ENCODE assay signal across 9 mouse cellular contexts in genomic region chr5:150906053-150907040, GRCm38 (mm10). TPM values are rescaled to one million over a fixed set of nuclear protein-coding genes. Genes with fewer than 3 reads are reported as not detected.
DNase-seq lines count a peak whose midpoint lies in the region; ATAC-seq lines count a peak whose summit lies in the region.
"Had no signal": no experiment of that assay in that cellular context is flagged by ENCODE, and none has a peak within 500 bp of the region (broad histone marks: within the 10 kb centered on the region; RNA-seq: fewer than 3 reads in every experiment).

No protein-coding gene starts in this region.

- intact Hi-C loops in left cerebral cortex, postnatal 14 days (cut with DNase I): no loop called here

- DNase-seq in cerebellum, adult 18-20 months: no peak
- DNase-seq in frontal cortex, postnatal 36 days (ENCODE audit: low spot score in 2 of 2): peak; percentile 44 to 68
- DNase-seq in left cerebral cortex, postnatal 14 days (ENCODE audit: low spot score in 2 of 2): peak; percentile 71 to 90
- DNase-seq in right cerebral cortex, postnatal 10 days (ENCODE audit: low spot score in 2 of 2): peak; percentile 77 to 92
- no peak for DNase-seq in urinary bladder, postnatal 36 days (ENCODE audit: low spot score in 2 of 2)

- 0 out of 2 replicates have a peak, but pooled peaks have one; percentile 49 for ATAC-seq in cerebellum, adult (ENCODE audit: insufficient number of reproducible peaks, low FRiP score, low TSS enrichment)
- ATAC-seq in megakaryocyte, adult 5-6 weeks (ENCODE audit: poor library complexity, severe bottlenecking): no peak
- no peak for ATAC-seq in erythroid progenitor cell, adult 5-6 weeks (replicated peaks; ENCODE audit: low FRiP score, poor library complexity, severe bottlenecking)
- ATAC-seq: intestine, embryonic 16.5 days had no signal

RNA-seq across cellular contexts. Expression of gene Kl, which starts 46.1 kb away (rescaled TPM):
- total RNA-seq in left cerebral cortex, postnatal 14 days (2021): 1 to 10 TPM; 2.9 to 3.3 TPM
- total RNA-seq in megakaryocyte, adult 5-6 weeks (2015): not detected in 2 replicates
- total RNA-seq in megakaryocyte, adult 5-6 weeks (2017): not detected in 2 replicates
- not detected in 2 replicates for total RNA-seq in erythroid progenitor cell, adult 5-6 weeks (2015; ENCODE audit: low replicate concordance)
- not detected in 2 replicates for total RNA-seq in erythroid progenitor cell, adult 5-6 weeks (2017; ENCODE audit: low replicate concordance)

Comparison
In these comparisons a context has a peak if more than half of its experiments do, and no peak if none do; other contexts are left out.
1. DNase-seq: peak in frontal cortex, postnatal 36 days (2 of 2), left cerebral cortex, postnatal 14 days (2 of 2) and right cerebral cortex, postnatal 10 days (2 of 2); none in cerebellum, adult 18-20 months (0 of 2) and urinary bladder, postnatal 36 days (0 of 2).